Mouse (Mus musculus): ENCODE measurements around the gene Wnt7b.

DNA sequence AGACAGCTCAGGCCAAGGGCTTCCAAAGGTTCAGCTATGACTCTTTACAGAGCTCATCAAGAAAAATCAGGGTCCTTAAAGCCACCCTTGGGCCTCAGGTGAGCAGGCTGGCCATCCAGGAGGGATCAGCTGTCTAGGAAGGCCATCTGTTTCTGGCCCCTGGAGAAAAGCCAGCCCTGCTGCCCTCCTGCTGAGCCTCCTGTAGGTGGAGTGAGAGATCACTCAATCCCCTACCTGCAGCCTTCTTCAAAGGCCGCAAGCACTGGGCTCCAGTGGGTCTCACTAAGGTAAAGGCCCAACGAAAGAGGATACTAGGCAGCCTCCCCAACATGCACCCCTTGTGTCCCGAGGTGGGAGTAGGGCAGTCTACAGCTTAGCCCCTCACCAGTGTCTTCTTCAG lies 50.2 kb downstream of the Wnt7b start:
- no peak for TF ChIP-seq POLR2A (IDR thresholded peaks at IDR 0.05; ENCODE audit: borderline replicate concordance, control insufficient read depth, low read depth, low read length)
- no peak for TF ChIP-seq CTCF (IDR thresholded peaks at IDR 0.05; ENCODE audit: control insufficient read depth, insufficient read depth, low read length)
